In the genomic region with DNA sequence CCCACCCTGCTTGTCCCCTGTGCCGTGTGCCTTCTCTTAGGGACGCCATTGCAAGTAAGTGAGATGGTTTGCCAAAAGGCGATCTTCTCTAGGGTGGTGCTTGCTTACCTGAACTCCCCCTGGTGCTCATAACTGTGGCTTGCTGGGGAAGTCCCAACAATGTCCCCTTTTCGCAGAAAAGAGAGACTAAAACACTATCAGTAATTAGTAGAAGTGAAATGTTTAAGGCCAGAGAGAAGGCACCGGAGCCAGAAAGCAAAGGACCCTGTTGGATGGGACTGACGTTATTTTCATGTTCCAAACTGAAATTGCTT, we compare ENCODE assay signal across 9 mouse cellular contexts. TPM values are rescaled to one million over a fixed set of nuclear protein-coding genes. Genes with fewer than 3 reads are reported as not detected.
DNase-seq lines count a peak whose midpoint lies in the region; ATAC-seq and TF ChIP-seq lines count a peak whose summit lies in the region.
"Had no signal": no experiment of that assay in that cellular context is flagged by ENCODE, and none has a peak within 500 bp of the region (broad histone marks: within the 10 kb centered on the region; RNA-seq: fewer than 3 reads in every experiment).

No protein-coding gene starts in this region.

- no peak for DNase-seq in kidney, adult 11 months
- no peak for DNase-seq in gastrocnemius, adult 8-10 months (ENCODE audit: low spot score in 2 of 2)
- no peak for DNase-seq in thymus, adult 2 months

- peak overlapping the region; percentile 86 for H3K4me2 ChIP-seq in kidney, embryonic 16.5 days (replicated peaks; ENCODE audit: low read depth, low read length)
- peak overlapping the region; percentile 98 for H3K4me2 ChIP-seq in embryonic facial prominence, embryonic 13.5 days
- H3K4me2 ChIP-seq in hindbrain, embryonic 15.5 days, result peak overlapping the region; percentile 95
- peak overlapping the region; percentile 80 for H3K4me2 ChIP-seq in midbrain, embryonic 15.5 days

- TF ChIP-seq POLR2A in thymus, adult 2 months (IDR thresholded peaks at IDR 0.05; ENCODE audit: control insufficient read depth, extremely low read depth, insufficient read depth, low read length, poor library complexity), result no peak

- 23% methylated on average over 6 of the region's 6 CpGs for WGBS in kidney, embryonic 16.5 days
- 21% methylated on average over 6 of the region's 6 CpGs for WGBS in embryonic facial prominence, embryonic 13.5 days
- 15% methylated on average over 6 of the region's 6 CpGs for WGBS in hindbrain, embryonic 15.5 days
- 19% methylated on average over 6 of the region's 6 CpGs for WGBS in midbrain, embryonic 15.5 days
- 25% methylated on average over 6 of the region's 6 CpGs for WGBS in thymus, adult 2 months

- H3K4me3 ChIP-seq in kidney, embryonic 16.5 days (ENCODE audit: low read length), result peak overlapping the region; percentile 55
- peak overlapping the region; percentile 56 for H3K4me3 ChIP-seq in embryonic facial prominence, embryonic 13.5 days
- peak overlapping the region; percentile 90 for H3K4me3 ChIP-seq in hindbrain, embryonic 15.5 days
- peak overlapping the region; percentile 60 for H3K4me3 ChIP-seq in midbrain, embryonic 15.5 days
- no peak overlapping the region for H3K4me3 ChIP-seq in thymus, adult 2 months (ENCODE audit: control insufficient read depth, insufficient read depth, low read length)

- TF ChIP-seq CTCF in thymus, adult 2 months (IDR thresholded peaks at IDR 0.05; ENCODE audit: borderline replicate concordance, control insufficient read depth, extremely low read depth, insufficient read depth, low read length, poor library complexity), result no peak

- peaks cover 30% of the 10 kb centered on the region for H3K27me3 ChIP-seq in kidney, embryonic 16.5 days (ENCODE audit: insufficient read depth, low read length)
- H3K27me3 ChIP-seq in embryonic facial prominence, embryonic 13.5 days, result peaks cover 46% of the 10 kb centered on the region
- 0 out of 2 replicates have a peak, but pooled peaks cover 7% of the 10 kb centered on the region for H3K27me3 ChIP-seq in hindbrain, embryonic 15.5 days
- H3K27me3 ChIP-seq in midbrain, embryonic 15.5 days (replicated peaks), result no peaks in the 10 kb centered on the region
- H3K27me3 ChIP-seq in thymus, adult 2 months (ENCODE audit: control insufficient read depth, insufficient read depth, low read length), result no peaks in the 10 kb centered on the region

- no peaks in the 10 kb centered on the region for H3K36me3 ChIP-seq in kidney, embryonic 16.5 days (ENCODE audit: insufficient read depth, low read length)
- H3K36me3 ChIP-seq in embryonic facial prominence, embryonic 13.5 days, result no peaks in the 10 kb centered on the region
- H3K36me3 ChIP-seq in hindbrain, embryonic 15.5 days, result no peaks in the 10 kb centered on the region
- no peaks in the 10 kb centered on the region for H3K36me3 ChIP-seq in midbrain, embryonic 15.5 days (replicated peaks)
- H3K36me3 ChIP-seq in thymus, adult 2 months (ENCODE audit: control insufficient read depth, insufficient read depth, low read length), result no peaks in the 10 kb centered on the region

- no peaks in the 10 kb centered on the region for H3K9me3 ChIP-seq in kidney, embryonic 16.5 days (ENCODE audit: low read length)
- no peaks in the 10 kb centered on the region for H3K9me3 ChIP-seq in embryonic facial prominence, embryonic 13.5 days
- H3K9me3 ChIP-seq in hindbrain, embryonic 15.5 days, result no peaks in the 10 kb centered on the region
- no peaks in the 10 kb centered on the region for H3K9me3 ChIP-seq in midbrain, embryonic 15.5 days

- no peak overlapping the region for H3K27ac ChIP-seq in kidney, embryonic 16.5 days (ENCODE audit: low read length)
- no peak overlapping the region for H3K27ac ChIP-seq in embryonic facial prominence, embryonic 13.5 days
- peak overlapping the region; percentile 71; the same call in 1 of the 2 replicates for H3K27ac ChIP-seq in hindbrain, embryonic 15.5 days (replicated peaks)
- no peak overlapping the region; the same call in 1 of the 2 replicates for H3K27ac ChIP-seq in midbrain, embryonic 15.5 days
- H3K27ac ChIP-seq in thymus, adult 2 months (ENCODE audit: control insufficient read depth, insufficient read depth, low read length), result no peak overlapping the region

- no peaks in the 10 kb centered on the region for H3K4me1 ChIP-seq in kidney, embryonic 16.5 days (ENCODE audit: insufficient read depth, low read length)
- H3K4me1 ChIP-seq in embryonic facial prominence, embryonic 13.5 days, result peaks cover 6% of the 10 kb centered on the region; the same call in 1 of the 2 replicates
- peaks cover 7% of the 10 kb centered on the region for H3K4me1 ChIP-seq in hindbrain, embryonic 15.5 days (replicated peaks)
- H3K4me1 ChIP-seq in midbrain, embryonic 15.5 days, result peaks cover 13% of the 10 kb centered on the region
- H3K4me1 ChIP-seq in thymus, adult 2 months (replicated peaks; ENCODE audit: control insufficient read depth, insufficient read depth, low read length), result no peaks in the 10 kb centered on the region

- ATAC-seq in kidney, embryonic 16.5 days (ENCODE audit: low FRiP score, low TSS enrichment), result no peak; the same call in 1 of the 2 replicates
- ATAC-seq in embryonic facial prominence, embryonic 13.5 days (ENCODE audit: insufficient number of reproducible peaks, insufficient read depth, low FRiP score, low TSS enrichment, low read depth), result no peak
- no peak for ATAC-seq in hindbrain, embryonic 15.5 days (ENCODE audit: low FRiP score, low read depth)
- ATAC-seq in midbrain, embryonic 15.5 days (replicated peaks), result no peak
- no peak for ATAC-seq in megakaryocyte-erythroid progenitor cell, adult 5-6 weeks (replicated peaks; ENCODE audit: low FRiP score, low TSS enrichment, poor library complexity, severe bottlenecking)
- ATAC-seq: Patski had no signal

- peak overlapping the region; percentile 53; the same call in 1 of the 2 replicates for H3K9ac ChIP-seq in kidney, embryonic 16.5 days (replicated peaks; ENCODE audit: low read length)
- H3K9ac ChIP-seq in embryonic facial prominence, embryonic 13.5 days, result peak overlapping the region; percentile 55; the same call in 1 of the 2 replicates
- H3K9ac ChIP-seq in hindbrain, embryonic 15.5 days, result peak overlapping the region; percentile 75
- peak overlapping the region; percentile 60 for H3K9ac ChIP-seq in midbrain, embryonic 15.5 days

RNA-seq across cellular contexts. Expression of gene Gabrg3, which starts 0.3 kb away (rescaled TPM):
- 0.59 and 0.86 TPM in 2 replicates for polyA plus RNA-seq in kidney, embryonic 16.5 days (2015; fragmentation: Nextera tagmentation; extraction: Ambion mirVana)
- polyA plus RNA-seq in embryonic facial prominence, embryonic 13.5 days (2015; fragmentation: Nextera tagmentation; extraction: Ambion mirVana), result 1.2 and 1.5 TPM in 2 replicates
- 7.5 and 8.5 TPM in 2 replicates for polyA plus RNA-seq in hindbrain, embryonic 15.5 days (2015; fragmentation: Nextera tagmentation; extraction: Ambion mirVana)
- 7.0 and 8.6 TPM in 2 replicates for polyA plus RNA-seq in midbrain, embryonic 15.5 days (2015; fragmentation: Nextera tagmentation; extraction: Ambion mirVana)
- not detected for total RNA-seq in gastrocnemius, adult 8-10 months (2022)
- polyA plus RNA-seq in thymus, adult 2 months (2012; rRNA removed), result 0.15 and 0.20 TPM in 2 replicates
- total RNA-seq in megakaryocyte-erythroid progenitor cell, adult 5-6 weeks (2014; fragmentation: Nextera tagmentation), result not detected in 2 replicates
- not detected in 2 replicates for total RNA-seq in megakaryocyte-erythroid progenitor cell, adult 5-6 weeks (2017)
- polyA plus RNA-seq: Patski had no signal

RNA-seq across cellular contexts. Expression of gene Gabrb3, which starts 32.2 kb away (rescaled TPM):
- 0.95 and 1.0 TPM in 2 replicates for polyA plus RNA-seq in kidney, embryonic 16.5 days (2015; fragmentation: Nextera tagmentation; extraction: Ambion mirVana)
- polyA plus RNA-seq in embryonic facial prominence, embryonic 13.5 days (2015; fragmentation: Nextera tagmentation; extraction: Ambion mirVana), result 1.1 and 2.3 TPM in 2 replicates
- 49.4 and 58.9 TPM in 2 replicates for polyA plus RNA-seq in hindbrain, embryonic 15.5 days (2015; fragmentation: Nextera tagmentation; extraction: Ambion mirVana)
- 49.3 and 57.8 TPM in 2 replicates for polyA plus RNA-seq in midbrain, embryonic 15.5 days (2015; fragmentation: Nextera tagmentation; extraction: Ambion mirVana)
- total RNA-seq in gastrocnemius, adult 8-10 months (2022), result under 1 TPM in 1 of 4 experiments, not detected in 3; 0.34 TPM
- polyA plus RNA-seq in thymus, adult 2 months (2012; rRNA removed), result 0.06 and 0.07 TPM in 2 replicates
- total RNA-seq in megakaryocyte-erythroid progenitor cell, adult 5-6 weeks (2014; fragmentation: Nextera tagmentation), result not detected in 2 replicates
- total RNA-seq in megakaryocyte-erythroid progenitor cell, adult 5-6 weeks (2017), result not detected in 2 replicates

Comparison
In these comparisons a context has a peak if more than half of its experiments do, and no peak if none do; other contexts are left out.
1. RNA of gene Gabrb3, which starts 32.2 kb away (polyA plus RNA-seq): 49.4 to 58.9 TPM in hindbrain, embryonic 15.5 days and 49.3 to 57.8 TPM in midbrain, embryonic 15.5 days; 1.1 to 2.3 TPM in embryonic facial prominence, embryonic 13.5 days, 0.95 to 1.0 TPM in kidney, embryonic 16.5 days and 0.06 to 0.07 TPM in thymus, adult 2 months; every median in the first group is over 10 times any median in the second.
2. Peak in every context shown above with its lines, with median percentiles within 50 percentile points of each other: H3K4me2 ChIP-seq and H3K9ac ChIP-seq.